Mouse (Mus musculus): ENCODE measurements around the gene Neb.

GRCm38 (mm10) chr2:52335087-52335486 is 43.2 kb downstream of the Neb start:
- TF ChIP-seq CTCF (conservative IDR thresholded peaks at IDR 0.05; ENCODE audit: low read length) (no peak), POU5F1 (IDR thresholded peaks at IDR 0.05; ENCODE audit: borderline replicate concordance, low read length) (no peak)
